Mouse (Mus musculus): Measurements from ENCODE around the gene Casr.

The Casr gene

GRCm38 (mm10) chr16:36516355-36516754 is 45.6 kb downstream of the Casr start:
- DNase-seq (ENCODE audit: low spot score in 2 of 2), result no peak

- no peak for DNase-seq (ENCODE audit: low spot score in 2 of 2)
Observed at GRCm38 (mm10) chr16:36507300-36507699, 54.6 kb downstream of the Casr start.

- no peak for DNase-seq (ENCODE audit: low spot score in 2 of 2)
Observed at GRCm38 (mm10) chr16:36506827-36507226, 55.1 kb downstream of the Casr start.

- no peak for DNase-seq (ENCODE audit: low spot score in 2 of 2)
Observed at GRCm38 (mm10) chr16:36505913-36506312, 56.0 kb downstream of the Casr start.

GRCm38 (mm10) chr16:36505134-36505533 is 56.8 kb downstream of the Casr start:
- DNase-seq (ENCODE audit: low spot score in 2 of 2), result no peak

- DNase-seq (ENCODE audit: low spot score in 2 of 2), result no peak
Observed at GRCm38 (mm10) chr16:36502286-36502685, 59.7 kb downstream of the Casr start.

GRCm38 (mm10) chr16:36492420-36492819 is 69.5 kb downstream of the Casr start:
- no peak for DNase-seq (ENCODE audit: low spot score in 2 of 2)

- DNase-seq (ENCODE audit: low spot score in 2 of 2), result no peak
Observed at GRCm38 (mm10) chr16:36476866-36477265, 85.1 kb downstream of the Casr start.

GRCm38 (mm10) chr16:36475530-36475929 is 86.4 kb downstream of the Casr start:
- DNase-seq (ENCODE audit: low spot score in 2 of 2), result no peak

GRCm38 (mm10) chr16:36474849-36475248 is 87.1 kb downstream of the Casr start:
- no peak for DNase-seq (ENCODE audit: low spot score in 2 of 2)

GRCm38 (mm10) chr16:36473217-36474216 is 88.4 kb downstream of the Casr start:
- peak in 1 of 2 experiments; percentile 9 for DNase-seq (ENCODE audit: low spot score in 2 of 2)

GRCm38 (mm10) chr16:36471066-36471633 is 90.8 kb downstream of the Casr start:
- no peak for DNase-seq (ENCODE audit: low spot score in 2 of 2)

- no peak for DNase-seq (ENCODE audit: low spot score in 2 of 2)
Observed at GRCm38 (mm10) chr16:36469955-36470478, 91.9 kb downstream of the Casr start.

GRCm38 (mm10) chr16:36469367-36469766 is 92.6 kb downstream of the Casr start:
- no peak for DNase-seq (ENCODE audit: low spot score in 2 of 2)

GRCm38 (mm10) chr16:36468862-36469261 is 93.1 kb downstream of the Casr start:
- no peak for DNase-seq (ENCODE audit: low spot score in 2 of 2)

GRCm38 (mm10) chr16:36467936-36468335 is 94.0 kb downstream of the Casr start:
- DNase-seq (ENCODE audit: low spot score in 2 of 2), result no peak

- DNase-seq (ENCODE audit: low spot score in 2 of 2), result no peak
Observed at GRCm38 (mm10) chr16:36465436-36465835, 96.5 kb downstream of the Casr start.

- no peak for DNase-seq (ENCODE audit: low spot score in 2 of 2)
Observed at GRCm38 (mm10) chr16:36464076-36464475, 97.9 kb downstream of the Casr start.

- DNase-seq (ENCODE audit: low spot score in 2 of 2), result no peak
Observed at GRCm38 (mm10) chr16:36460426-36460825, 101.5 kb downstream of the Casr start.

- DNase-seq (ENCODE audit: low spot score in 2 of 2), result no peak
Observed at GRCm38 (mm10) chr16:36455342-36455802, 106.6 kb downstream of the Casr start, which contains the start of gene Stfa3. Gene Stfa3 (minus strand): TSS chr16:36455392.

All from right cerebral cortex, postnatal 36 days (tissue).